ENCODE assay signal across 21 mouse cellular contexts in the genomic region with DNA sequence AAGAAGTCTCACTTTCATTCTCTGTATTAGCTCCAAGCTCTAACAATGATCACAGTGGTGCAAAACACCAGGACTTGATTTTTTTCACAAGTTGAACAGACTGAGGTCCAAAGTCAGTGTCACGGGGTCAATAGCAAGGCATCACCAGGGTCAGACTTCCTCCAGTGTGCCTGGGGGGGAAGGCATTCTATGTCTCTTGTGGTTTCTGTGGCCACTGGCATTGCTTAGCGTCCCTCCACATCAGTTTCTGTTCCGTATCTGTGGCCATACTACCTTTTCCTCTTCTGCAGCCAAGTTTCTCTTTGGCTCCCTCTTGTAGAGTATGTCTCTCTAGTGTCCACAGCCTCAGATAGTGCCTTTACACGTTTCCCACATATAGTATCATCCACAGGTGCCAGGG. TPM values are rescaled to one million over a fixed set of nuclear protein-coding genes. Genes with fewer than 3 reads are reported as not detected.
DNase-seq lines count a peak whose midpoint lies in the region; ATAC-seq and TF ChIP-seq lines count a peak whose summit lies in the region.
"Had no signal": no experiment of that assay in that cellular context is flagged by ENCODE, and none has a peak within 500 bp of the region (broad histone marks: within the 10 kb centered on the region; RNA-seq: fewer than 3 reads in every experiment).

No protein-coding gene starts in this region.

- dilution Hi-C loops in CH12.LX (cut with MboI; ENCODE audit: extremely low pct_ligation_motif_present, extremely low pct_unique_long_range_greater_than_20kb, low sequenced_read_pairs), result no loop called here

- H3K4me3 ChIP-seq in liver, adult 2 months (ENCODE audit: insufficient read depth, low read depth, low read length), result no peak overlapping the region
- no peak overlapping the region for H3K4me3 ChIP-seq in liver, embryonic 11.5 days (ENCODE audit: low read depth, low read length)
- H3K4me3 ChIP-seq in CH12.LX (replicated peaks in 1 of 3; ENCODE audit: low read depth in 2 of 3, low read length in 2 of 3, poor library complexity in 1 of 3), result no peak overlapping the region
- H3K4me3 ChIP-seq in midbrain, embryonic 15.5 days, result no peak overlapping the region
- H3K4me3 ChIP-seq in neural tube, embryonic 15.5 days (replicated peaks), result no peak overlapping the region
- no peak overlapping the region for H3K4me3 ChIP-seq in hindbrain, embryonic 16.5 days (ENCODE audit: low read length)
- H3K4me3 ChIP-seq: embryonic facial prominence, embryonic 10.5 days; forebrain, embryonic 13.5 days; heart, embryonic 13.5 days; kidney, embryonic 15.5 days; liver, embryonic 13.5 days; neural tube, embryonic 13.5 days had no signal

- peak; percentile 41 for DNase-seq in liver, adult 2 months (ENCODE audit: extremely low read depth, low read depth, low spot score)
- no peak for DNase-seq in liver, embryonic 11.5 days (ENCODE audit: low spot score)
- peak; percentile 57 for DNase-seq in CH12.LX (ENCODE audit: extremely low read depth)
- DNase-seq in lung, postnatal 36 days, result peak; percentile 40
- DNase-seq in skeletal muscle tissue, adult 2 months (ENCODE audit: low read depth, low spot score), result peak; percentile 21
- DNase-seq: cerebellum, adult 9-11 months; heart, postnatal 36 days; layer of hippocampus, postnatal 36 days; liver, embryonic 13.5 days; thymus, postnatal 25 days had no signal

- peak; percentile 66; the same call in 1 of the 2 replicates for TF ChIP-seq EP300 in CH12.LX (IDR thresholded peaks at IDR 0.05; ENCODE audit: low read length)

- H3K9ac ChIP-seq in liver, adult 2 months (ENCODE audit: low read depth, low read length), result no peak overlapping the region
- no peak overlapping the region for H3K9ac ChIP-seq in liver, embryonic 11.5 days (ENCODE audit: low read depth, low read length)
- no peak overlapping the region for H3K9ac ChIP-seq in CH12.LX (ENCODE audit: insufficient read depth, low read depth)
- H3K9ac ChIP-seq in midbrain, embryonic 15.5 days, result no peak overlapping the region
- no peak overlapping the region for H3K9ac ChIP-seq in neural tube, embryonic 15.5 days (replicated peaks)
- no peak overlapping the region for H3K9ac ChIP-seq in hindbrain, embryonic 16.5 days (ENCODE audit: low read depth, low read length)
- H3K9ac ChIP-seq: forebrain, embryonic 13.5 days; heart, embryonic 13.5 days; kidney, embryonic 15.5 days; liver, embryonic 13.5 days; neural tube, embryonic 13.5 days had no signal

- no peak for ATAC-seq in liver, embryonic 11.5 days (replicated peaks; ENCODE audit: low FRiP score)
- ATAC-seq in midbrain, embryonic 15.5 days (replicated peaks), result no peak
- ATAC-seq in neural tube, embryonic 15.5 days (ENCODE audit: low FRiP score), result no peak
- no peak for ATAC-seq in hindbrain, embryonic 16.5 days
- ATAC-seq: CD4-positive, CD25-positive, alpha-beta regulatory T cell, adult 4 months; forebrain, embryonic 13.5 days; midbrain, embryonic 16.5 days had no signal

- H3K4me1 ChIP-seq in liver, adult 2 months (ENCODE audit: control insufficient read depth, insufficient read depth, low read length), result peaks cover 1% of the 10 kb centered on the region; the same call in 1 of the 2 replicates
- H3K4me1 ChIP-seq in liver, embryonic 11.5 days (replicated peaks; ENCODE audit: control insufficient read depth, insufficient read depth, low read length), result no peaks in the 10 kb centered on the region
- H3K4me1 ChIP-seq in CH12.LX (ENCODE audit: control insufficient read depth in 1 of 2, insufficient read depth in 2 of 2), result peaks cover 4 to 7% of the 10 kb centered on the region in 2 experiments
- H3K4me1 ChIP-seq in midbrain, embryonic 15.5 days, result no peaks in the 10 kb centered on the region
- H3K4me1 ChIP-seq in neural tube, embryonic 15.5 days, result no peaks in the 10 kb centered on the region
- no peaks in the 10 kb centered on the region for H3K4me1 ChIP-seq in hindbrain, embryonic 16.5 days (ENCODE audit: control insufficient read depth, insufficient read depth, low read depth, low read length)
- H3K4me1 ChIP-seq: embryonic facial prominence, embryonic 10.5 days; forebrain, embryonic 13.5 days; heart, embryonic 13.5 days; kidney, embryonic 15.5 days; liver, embryonic 13.5 days; neural tube, embryonic 13.5 days had no signal

- no peaks in the 10 kb centered on the region for H3K36me3 ChIP-seq in liver, adult 2 months (ENCODE audit: control insufficient read depth, insufficient read depth, low read length)
- no peaks in the 10 kb centered on the region for H3K36me3 ChIP-seq in liver, embryonic 11.5 days (ENCODE audit: control insufficient read depth, insufficient read depth, low read length)
- no peaks in the 10 kb centered on the region for H3K36me3 ChIP-seq in CH12.LX (replicated peaks in 1 of 2; ENCODE audit: control insufficient read depth in 1 of 2, insufficient read depth in 1 of 2, low read length in 1 of 2)
- H3K36me3 ChIP-seq in midbrain, embryonic 15.5 days (replicated peaks), result no peaks in the 10 kb centered on the region
- H3K36me3 ChIP-seq in neural tube, embryonic 15.5 days, result no peaks in the 10 kb centered on the region
- no peaks in the 10 kb centered on the region for H3K36me3 ChIP-seq in hindbrain, embryonic 16.5 days (ENCODE audit: control insufficient read depth, insufficient read depth, low read length)
- H3K36me3 ChIP-seq: embryonic facial prominence, embryonic 10.5 days; heart, embryonic 13.5 days; kidney, embryonic 15.5 days; liver, embryonic 13.5 days; neural tube, embryonic 13.5 days had no signal

- H3K4me2 ChIP-seq in liver, embryonic 11.5 days, result no peak overlapping the region
- no peak overlapping the region for H3K4me2 ChIP-seq in CH12.LX (ENCODE audit: insufficient read depth, low read depth, poor library complexity, severe bottlenecking)
- no peak overlapping the region for H3K4me2 ChIP-seq in midbrain, embryonic 15.5 days
- no peak overlapping the region for H3K4me2 ChIP-seq in neural tube, embryonic 15.5 days
- H3K4me2 ChIP-seq in hindbrain, embryonic 16.5 days (ENCODE audit: low read length), result no peak overlapping the region
- H3K4me2 ChIP-seq: forebrain, embryonic 13.5 days; heart, embryonic 13.5 days; kidney, embryonic 15.5 days; liver, embryonic 13.5 days; neural tube, embryonic 13.5 days had no signal

- H3K9me3 ChIP-seq in liver, embryonic 11.5 days (ENCODE audit: control insufficient read depth, low read length), result no peaks in the 10 kb centered on the region
- H3K9me3 ChIP-seq in CH12.LX (replicated peaks; ENCODE audit: low read length), result no peaks in the 10 kb centered on the region
- no peaks in the 10 kb centered on the region for H3K9me3 ChIP-seq in midbrain, embryonic 15.5 days
- H3K9me3 ChIP-seq in neural tube, embryonic 15.5 days (replicated peaks), result no peaks in the 10 kb centered on the region
- H3K9me3 ChIP-seq in hindbrain, embryonic 16.5 days (ENCODE audit: control insufficient read depth, low read length), result no peaks in the 10 kb centered on the region
- H3K9me3 ChIP-seq: embryonic facial prominence, embryonic 10.5 days; forebrain, embryonic 13.5 days; heart, embryonic 13.5 days; kidney, embryonic 15.5 days; liver, embryonic 13.5 days; neural tube, embryonic 13.5 days had no signal

- H3K27me3 ChIP-seq in liver, adult 2 months (ENCODE audit: control insufficient read depth, insufficient read depth, low read length), result no peaks in the 10 kb centered on the region
- no peaks in the 10 kb centered on the region; the same call in none of the 2 replicates for H3K27me3 ChIP-seq in liver, embryonic 11.5 days (replicated peaks; ENCODE audit: control insufficient read depth, insufficient read depth, low read length)
- H3K27me3 ChIP-seq in CH12.LX (replicated peaks), result peaks cover 78% of the 10 kb centered on the region
- no peaks in the 10 kb centered on the region for H3K27me3 ChIP-seq in midbrain, embryonic 15.5 days (replicated peaks)
- H3K27me3 ChIP-seq in neural tube, embryonic 15.5 days (replicated peaks), result no peaks in the 10 kb centered on the region
- H3K27me3 ChIP-seq in hindbrain, embryonic 16.5 days (replicated peaks; ENCODE audit: control insufficient read depth, insufficient read depth, low read length), result no peaks in the 10 kb centered on the region
- H3K27me3 ChIP-seq: forebrain, embryonic 13.5 days; heart, embryonic 13.5 days; kidney, embryonic 15.5 days; liver, embryonic 13.5 days; neural tube, embryonic 13.5 days had no signal

- no peaks in the 10 kb centered on the region for H3K79me2 ChIP-seq in liver, adult 2 months (ENCODE audit: control insufficient read depth, insufficient read depth, low read length)
- no peaks in the 10 kb centered on the region for H3K79me2 ChIP-seq in CH12.LX (replicated peaks; ENCODE audit: control insufficient read depth, extremely low read depth, insufficient read depth, poor library complexity, severe bottlenecking)

- no peak for TF ChIP-seq RAD21 in CH12.LX (IDR thresholded peaks at IDR 0.05; ENCODE audit: low read depth, low read length)

- no peak overlapping the region for H3K27ac ChIP-seq in liver, adult 2 months (replicated peaks; ENCODE audit: insufficient read depth, low read depth, low read length)
- H3K27ac ChIP-seq in liver, embryonic 11.5 days (ENCODE audit: low read depth, low read length), result no peak overlapping the region
- no peak overlapping the region for H3K27ac ChIP-seq in CH12.LX (ENCODE audit: insufficient read depth, low read depth)
- no peak overlapping the region for H3K27ac ChIP-seq in midbrain, embryonic 15.5 days
- no peak overlapping the region for H3K27ac ChIP-seq in neural tube, embryonic 15.5 days (replicated peaks)
- H3K27ac ChIP-seq in hindbrain, embryonic 16.5 days (ENCODE audit: low read depth, low read length), result no peak overlapping the region
- H3K27ac ChIP-seq: embryonic facial prominence, embryonic 10.5 days; forebrain, embryonic 13.5 days; heart, embryonic 13.5 days; kidney, embryonic 15.5 days; liver, embryonic 13.5 days; macrophage; neural tube, embryonic 13.5 days had no signal

- in situ Hi-C loops in CH12.LX (cut with MboI; ENCODE audit: low pct_ligation_motif_present, low pct_unique_long_range_greater_than_20kb, low sequenced_read_pairs), result no loop called here

- no peak for TF ChIP-seq POLR2A in liver, adult 2 months (IDR thresholded peaks at IDR 0.05; ENCODE audit: extremely low read depth, insufficient read depth, low read length)
- TF ChIP-seq POLR2A in CH12.LX (IDR thresholded peaks at IDR 0.05; ENCODE audit: low read depth, low read length), result no peak

- 73% methylated on average over 4 of the region's 4 CpGs for WGBS in liver, adult 2 months
- 33% methylated on average over 4 of the region's 4 CpGs for WGBS in liver, embryonic 11.5 days
- WGBS in midbrain, embryonic 15.5 days, result 81% methylated on average over 4 of the region's 4 CpGs
- 84% methylated on average over 4 of the region's 4 CpGs for WGBS in neural tube, embryonic 15.5 days
- 77% methylated on average over 4 of the region's 4 CpGs for WGBS in hindbrain, embryonic 16.5 days

- no peak for TF ChIP-seq CTCF in liver, adult 2 months (IDR thresholded peaks at IDR 0.05; ENCODE audit: low read depth, low read length)
- TF ChIP-seq CTCF in CH12.LX (conservative IDR thresholded peaks at IDR 0.05 in 1 of 2, IDR thresholded peaks at IDR 0.05 in 1 of 2; ENCODE audit: low read depth in 2 of 2, low read length in 2 of 2), result no peak

RNA-seq across cellular contexts. Expression of a gene that starts 25.2 kb away (rescaled TPM):
- total RNA-seq in liver, adult 2 months (2014; rRNA removed), result 19.7 and 23.5 TPM in 2 replicates
- 9.1 and 9.4 TPM in 2 replicates for polyA plus RNA-seq in liver, adult 2 months (2012; rRNA removed)
- 5.9 and 6.2 TPM in 2 replicates for polyA plus RNA-seq in liver, embryonic 11.5 days (2014; fragmentation: Nextera tagmentation; extraction: Ambion mirVana)
- total RNA-seq in CH12.LX (2012; rRNA removed) (not detected in 2 replicates), CH12.LX (2014; rRNA removed) (not detected in 2 replicates)
- not detected in 2 replicates for polyA plus RNA-seq in CH12.LX (2012; ENCODE audit: insufficient read length, low read depth)
- polyA plus RNA-seq in midbrain, embryonic 15.5 days (2015; fragmentation: Nextera tagmentation; extraction: Ambion mirVana), result 112 and 121 TPM in 2 replicates
- 107 and 114 TPM in 2 replicates for polyA plus RNA-seq in neural tube, embryonic 15.5 days (2015; fragmentation: Nextera tagmentation; extraction: Ambion mirVana)
- 134 and 137 TPM in 2 replicates for polyA plus RNA-seq in hindbrain, embryonic 16.5 days (2015; fragmentation: Nextera tagmentation; extraction: Ambion mirVana)

RNA-seq across cellular contexts. Expression of a gene that starts 52.2 kb away (rescaled TPM):
- total RNA-seq in liver, adult 2 months (2014; rRNA removed), result 6.1 and 7.7 TPM in 2 replicates
- 2.4 and 2.6 TPM in 2 replicates for polyA plus RNA-seq in liver, adult 2 months (2012; rRNA removed)
- polyA plus RNA-seq in liver, embryonic 11.5 days (2014; fragmentation: Nextera tagmentation; extraction: Ambion mirVana), result 7.5 and 9.2 TPM in 2 replicates
- 0.17 and 0.34 TPM in 2 replicates for total RNA-seq in CH12.LX (2012; rRNA removed)
- total RNA-seq in CH12.LX (2014; rRNA removed), result 0.16 and 0.28 TPM in 2 replicates
- polyA plus RNA-seq in CH12.LX (2012; ENCODE audit: insufficient read length, low read depth), result 0.11 TPM in 2 replicates
- polyA plus RNA-seq in midbrain, embryonic 15.5 days (2015; fragmentation: Nextera tagmentation; extraction: Ambion mirVana), result 5.9 and 6.6 TPM in 2 replicates
- 6.1 and 9.8 TPM in 2 replicates for polyA plus RNA-seq in neural tube, embryonic 15.5 days (2015; fragmentation: Nextera tagmentation; extraction: Ambion mirVana)
- polyA plus RNA-seq in hindbrain, embryonic 16.5 days (2015; fragmentation: Nextera tagmentation; extraction: Ambion mirVana), result 6.2 and 6.8 TPM in 2 replicates

Comparison
In these comparisons a context has a peak if more than half of its experiments do, and no peak if none do; other contexts are left out.
1. RNA of a gene that starts 25.2 kb away (polyA plus RNA-seq): 134 to 137 TPM in hindbrain, embryonic 16.5 days, 112 to 121 TPM in midbrain, embryonic 15.5 days and 107 to 114 TPM in neural tube, embryonic 15.5 days; 9.1 to 9.4 TPM in liver, adult 2 months, 5.9 to 6.2 TPM in liver, embryonic 11.5 days and not detected in CH12.LX; every median in the first group is over 10 times any median in the second.